ENCODE assay signal across 9 mouse cellular contexts in genomic region chr6:125049678-125050077, GRCm38 (mm10). TPM values are rescaled to one million over a fixed set of nuclear protein-coding genes. Genes with fewer than 3 reads are reported as not detected.
A peak's percentile ranks its signal among the peaks of the same experiment; 100 is the strongest.
DNase-seq lines count a peak whose midpoint lies in the region; ATAC-seq and TF ChIP-seq lines count a peak whose summit lies in the region.
"Had no signal": no experiment of that assay in that cellular context is flagged by ENCODE, and none has a peak within 500 bp of the region (broad histone marks: within the 10 kb centered on the region; RNA-seq: fewer than 3 reads in every experiment).

Gene Acrbp, plus strand, starts transcription at chr6:125049689.

- peak within 1 kb of the TSS; percentile 40 for H3K4me2 ChIP-seq in lung, embryonic 14.5 days
- no peak within 1 kb of the TSS for H3K4me2 ChIP-seq in hindbrain, embryonic 11.5 days (replicated peaks; ENCODE audit: low read depth, low read length)
- H3K4me2 ChIP-seq in neural tube, embryonic 13.5 days: no peak within 1 kb of the TSS

- ATAC-seq in lung, embryonic 14.5 days (ENCODE audit: insufficient read depth): no peak
- no peak for ATAC-seq in hindbrain, embryonic 11.5 days (ENCODE audit: low FRiP score)
- no peak for ATAC-seq in neural tube, embryonic 13.5 days (ENCODE audit: low read depth)
- ATAC-seq in cerebellum, adult (ENCODE audit: insufficient number of reproducible peaks, low FRiP score, low TSS enrichment): no peak

- no peak for TF ChIP-seq CTCF in lung, embryonic 14.5 days (IDR thresholded peaks at IDR 0.05; ENCODE audit: low read depth)

- 32% methylated on average over 20 of the region's 20 CpGs for WGBS in lung, embryonic 14.5 days
- 39% methylated on average over 20 of the region's 20 CpGs for WGBS in hindbrain, embryonic 11.5 days
- 39% methylated on average over 20 of the region's 20 CpGs for WGBS in neural tube, embryonic 13.5 days

- DNase-seq in lung, embryonic 14.5 days: peak; percentile 30
- DNase-seq in lung, adult 18-20 months: no peak
- peak; percentile 31 for DNase-seq in embryo, embryonic 9.5 days (ENCODE audit: extremely low spot score)
- no peak for DNase-seq in hindbrain, embryonic 11.5 days (ENCODE audit: low spot score)
- no peak for DNase-seq in right cerebral cortex, postnatal 4 days
- no peak for DNase-seq in adrenal gland, adult 18-20 months (ENCODE audit: low spot score in 2 of 2)

- H3K4me3 ChIP-seq in lung, embryonic 14.5 days (ENCODE audit: low read depth, low read length): no peak within 1 kb of the TSS
- no peak within 1 kb of the TSS for H3K4me3 ChIP-seq in hindbrain, embryonic 11.5 days (ENCODE audit: low read depth, low read length)
- H3K4me3 ChIP-seq in neural tube, embryonic 13.5 days: no peak within 1 kb of the TSS

- H3K4me1 ChIP-seq in lung, embryonic 14.5 days (ENCODE audit: insufficient read depth): no peaks in the 10 kb centered on the region
- no peaks in the 10 kb centered on the region for H3K4me1 ChIP-seq in hindbrain, embryonic 11.5 days (replicated peaks; ENCODE audit: control insufficient read depth, insufficient read depth, low read length)
- 0 out of 2 replicates have a peak, but pooled peaks cover 2% of the 10 kb centered on the region for H3K4me1 ChIP-seq in neural tube, embryonic 13.5 days (replicated peaks)

- H3K9me3 ChIP-seq in lung, embryonic 14.5 days (ENCODE audit: low read depth, low read length): no peaks in the 10 kb centered on the region
- no peaks in the 10 kb centered on the region for H3K9me3 ChIP-seq in hindbrain, embryonic 11.5 days (ENCODE audit: control insufficient read depth, low read length)
- H3K9me3 ChIP-seq in neural tube, embryonic 13.5 days: no peaks in the 10 kb centered on the region
- H3K9me3 ChIP-seq: megakaryocyte, embryonic 14.5 days had no signal

- no peak within 1 kb of the TSS for H3K9ac ChIP-seq in lung, embryonic 14.5 days
- H3K9ac ChIP-seq in hindbrain, embryonic 11.5 days (ENCODE audit: low read depth, low read length): no peak within 1 kb of the TSS
- H3K9ac ChIP-seq in neural tube, embryonic 13.5 days: no peak within 1 kb of the TSS

- no peak within 1 kb of the TSS for H3K27ac ChIP-seq in lung, embryonic 14.5 days (ENCODE audit: low read depth)
- no peak within 1 kb of the TSS for H3K27ac ChIP-seq in hindbrain, embryonic 11.5 days (ENCODE audit: low read depth, low read length)
- H3K27ac ChIP-seq in neural tube, embryonic 13.5 days (replicated peaks): no peak within 1 kb of the TSS

- H3K27me3 ChIP-seq in lung, embryonic 14.5 days (ENCODE audit: insufficient read depth, low read length): no peaks in the 10 kb centered on the region
- H3K27me3 ChIP-seq in hindbrain, embryonic 11.5 days (ENCODE audit: control insufficient read depth, insufficient read depth, low read length): no peaks in the 10 kb centered on the region
- no peaks in the 10 kb centered on the region for H3K27me3 ChIP-seq in neural tube, embryonic 13.5 days
- H3K27me3 ChIP-seq: megakaryocyte, embryonic 14.5 days had no signal

- H3K36me3 ChIP-seq in lung, embryonic 14.5 days (ENCODE audit: insufficient read depth): peaks cover 91% of the 10 kb centered on the region
- H3K36me3 ChIP-seq in hindbrain, embryonic 11.5 days (ENCODE audit: control insufficient read depth, insufficient read depth, low read length): peaks cover 18% of the 10 kb centered on the region
- H3K36me3 ChIP-seq in neural tube, embryonic 13.5 days: peaks cover 95% of the 10 kb centered on the region

RNA-seq across cellular contexts. Expression of gene Acrbp, which starts in this region (rescaled TPM):
- 13.6 TPM in 2 replicates for polyA plus RNA-seq in lung, embryonic 14.5 days (2014; fragmentation: Nextera tagmentation; extraction: Ambion mirVana)
- polyA plus RNA-seq in hindbrain, embryonic 11.5 days (2014; fragmentation: Nextera tagmentation; extraction: Ambion mirVana): 10.7 and 12.2 TPM in 2 replicates
- polyA plus RNA-seq in neural tube, embryonic 13.5 days (2015; fragmentation: Nextera tagmentation; extraction: Ambion mirVana): 19.0 and 21.0 TPM in 2 replicates
- total RNA-seq in adrenal gland, adult 18-20 months (2021): 1 to 10 TPM; 7.8 to 9.6 TPM

Comparison
In these comparisons a context has a peak if more than half of its experiments do, and no peak if none do; other contexts are left out.
1. DNase-seq: peak in lung, embryonic 14.5 days (single experiment) and embryo, embryonic 9.5 days (single experiment); none in lung, adult 18-20 months (0 of 2), hindbrain, embryonic 11.5 days (single experiment), right cerebral cortex, postnatal 4 days (single experiment) and adrenal gland, adult 18-20 months (0 of 2).